Mouse (Mus musculus): ENCODE data around the gene Insrr.

DNA sequence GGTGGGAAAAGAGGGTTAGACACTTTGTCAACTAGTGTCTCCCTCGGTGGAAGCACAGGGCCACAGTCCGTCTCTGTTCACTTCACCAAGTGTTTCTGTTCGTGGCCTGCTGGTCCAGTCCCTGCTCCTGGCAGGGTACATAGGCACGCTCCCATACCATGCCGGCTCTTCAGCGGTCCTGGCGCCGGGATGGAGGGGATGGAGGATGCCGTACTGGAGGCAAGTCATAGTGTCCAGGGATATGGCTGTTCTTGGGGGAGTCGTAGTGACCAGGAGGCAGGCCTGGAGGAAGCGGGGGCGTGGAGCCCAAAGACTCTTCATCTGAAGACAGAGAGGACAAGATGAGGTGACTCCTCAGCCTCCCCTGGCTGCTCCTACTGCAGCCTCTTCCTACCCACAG is 46.8 kb upstream of the Insrr start:
- TF ChIP-seq CTCF (IDR thresholded peaks at IDR 0.05; ENCODE audit: borderline replicate concordance, control insufficient read depth, extremely low read depth, insufficient read depth, low read length, poor library complexity), result no peak
- no peak for TF ChIP-seq POLR2A (IDR thresholded peaks at IDR 0.05; ENCODE audit: control insufficient read depth, extremely low read depth, insufficient read depth, low read length, poor library complexity)
